Mouse (Mus musculus) erythroblast, embryonic 14.5 days (primary cell): ENCODE results near the gene Rgp1.

Experiments
- GATA1 ChIP-seq: IDR thresholded peaks from 2 replicates; pipeline ENCODE4 v1.6.1; 2012; ENCODE audit warnings: low read length, inconsistent platforms, mixed read lengths
- TAL1 ChIP-seq: IDR thresholded peaks from 3 replicates; pipeline ENCODE4 v1.6.1; 2012; ENCODE audit warnings: low read length, inconsistent platforms, mixed read lengths

DNA sequence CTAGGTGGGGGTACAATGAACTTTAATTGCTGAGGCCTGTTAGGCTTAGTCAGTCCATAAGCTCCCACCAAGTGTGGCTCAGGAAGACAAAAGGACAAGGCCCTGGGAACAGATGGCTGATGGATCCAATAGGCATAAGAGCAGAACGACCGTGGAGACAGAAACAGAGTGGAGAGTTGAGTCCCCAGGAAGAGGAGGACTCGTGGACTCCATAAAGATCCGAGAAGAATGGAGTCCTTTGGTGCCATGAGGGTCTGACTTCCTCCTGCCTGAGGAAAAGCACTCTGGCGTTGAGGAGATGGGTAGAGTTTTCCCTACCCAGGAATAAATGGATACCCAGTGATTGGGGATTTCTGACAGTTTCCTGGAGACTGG, 52.1 kb downstream of the Rgp1 start:
- TF ChIP-seq GATA1 (no peak), TAL1 (no peak)
